Mouse (Mus musculus): ENCODE measurements around the gene Prepl. TPM values are rescaled to one million over a fixed set of nuclear protein-coding genes. Genes with fewer than 3 reads are reported as not detected.
A peak's percentile ranks its signal among the peaks of the same experiment; 100 is the strongest.

The Prepl gene
- total RNA-seq (2021), result 100 to 1,000 TPM; 306 to 349 TPM
- long read RNA-seq, experiment 1, transcript Prepl-201 (14 exons, 3,255 nt), result major isoform, 74 of 95 reads
- long read RNA-seq, experiment 1, partial matches to known transcripts, result 12 of 95 reads
- long read RNA-seq, experiment 1, other reads (novel, unspliced or antisense), result 7 of 95 reads
- long read RNA-seq, experiment 2, transcript Prepl-201 (14 exons, 3,255 nt), result major isoform, 68 of 134 reads
- long read RNA-seq, experiment 2, partial matches to known transcripts, result 18 of 134 reads
- long read RNA-seq, experiment 2, other reads (novel, unspliced or antisense), result 44 of 134 reads

- DNase-seq (ENCODE audit: low spot score in 2 of 2), result peak; percentile 94 to 97
Measured at GRCm38 (mm10) chr17:85090120-85091099, at the start of gene Prepl, which contains the start of gene Camkmt. Gene Prepl, minus strand, starts transcription at chr17:85090241. Gene Camkmt, plus strand, starts transcription at chr17:85090552.

GRCm38 (mm10) chr17:85138393-85138792 lies 48.4 kb upstream of the Prepl start:
- no peak for DNase-seq (ENCODE audit: low spot score in 2 of 2)

GRCm38 (mm10) chr17:85116643-85117042 lies 26.6 kb upstream of the Prepl start:
- peak; percentile 49 to 53 for DNase-seq (ENCODE audit: low spot score in 2 of 2)

GRCm38 (mm10) chr17:85113441-85113840 lies 23.4 kb upstream of the Prepl start:
- no peak for DNase-seq (ENCODE audit: low spot score in 2 of 2)

GRCm38 (mm10) chr17:85110640-85111039 lies 20.6 kb upstream of the Prepl start:
- no peak for DNase-seq (ENCODE audit: low spot score in 2 of 2)

- DNase-seq (ENCODE audit: low spot score in 2 of 2), result no peak
Measured at GRCm38 (mm10) chr17:85103310-85103709, 13.3 kb upstream of the Prepl start.

- no peak for DNase-seq (ENCODE audit: low spot score in 2 of 2)
Measured at GRCm38 (mm10) chr17:85101751-85102150, 11.7 kb upstream of the Prepl start.

- DNase-seq (ENCODE audit: low spot score in 2 of 2), result no peak
Measured at GRCm38 (mm10) chr17:85100232-85100631, 10.2 kb upstream of the Prepl start.

GRCm38 (mm10) chr17:85098677-85099323 lies 8.8 kb upstream of the Prepl start:
- no peak for DNase-seq (ENCODE audit: low spot score in 2 of 2)

GRCm38 (mm10) chr17:85096396-85096795 lies 6.4 kb upstream of the Prepl start:
- DNase-seq (ENCODE audit: low spot score in 2 of 2), result no peak

- DNase-seq (ENCODE audit: low spot score in 2 of 2), result no peak
Measured at GRCm38 (mm10) chr17:85091762-85092161, 1.7 kb upstream of the Prepl start.

- DNase-seq (ENCODE audit: low spot score in 2 of 2), result peak in 1 of 2 experiments; percentile 22
Measured at GRCm38 (mm10) chr17:85089621-85090020, 420 bp downstream of the Prepl start.

GRCm38 (mm10) chr17:85089011-85089410 lies 1.0 kb downstream of the Prepl start:
- no peak for DNase-seq (ENCODE audit: low spot score in 2 of 2)

- no peak for DNase-seq (ENCODE audit: low spot score in 2 of 2)
Measured at GRCm38 (mm10) chr17:85088401-85088800, 1.6 kb downstream of the Prepl start.

- no peak for DNase-seq (ENCODE audit: low spot score in 2 of 2)
Measured at GRCm38 (mm10) chr17:85087591-85087990, 2.5 kb downstream of the Prepl start.

GRCm38 (mm10) chr17:85086501-85086900 lies 3.5 kb downstream of the Prepl start:
- DNase-seq (ENCODE audit: low spot score in 2 of 2), result no peak

GRCm38 (mm10) chr17:85085335-85085734 lies 4.7 kb downstream of the Prepl start:
- no peak for DNase-seq (ENCODE audit: low spot score in 2 of 2)

GRCm38 (mm10) chr17:85080781-85081180 lies 9.3 kb downstream of the Prepl start:
- no peak for DNase-seq (ENCODE audit: low spot score in 2 of 2)

- no peak for DNase-seq (ENCODE audit: low spot score in 2 of 2)
Measured at GRCm38 (mm10) chr17:85079276-85079675, 10.8 kb downstream of the Prepl start.

- DNase-seq (ENCODE audit: low spot score in 2 of 2), result no peak
Measured at GRCm38 (mm10) chr17:85074083-85074482, 16.0 kb downstream of the Prepl start.

- no peak for DNase-seq (ENCODE audit: low spot score in 2 of 2)
Measured at GRCm38 (mm10) chr17:85073214-85073613, 16.8 kb downstream of the Prepl start.

Measured in layer of hippocampus, postnatal 14 days (tissue).